Mouse (Mus musculus) midbrain, postnatal 0 days (tissue): ENCODE measurements at regions not wholly inside any gene's neighbourhood (a gene's known extent, or its start where the extent isn't known, plus 50 kb on each side); places are given as distances from the start of the nearest gene placed in this dataset.

Source experiments
- ATAC-seq: fragments of 200-750 bp; cut with Nextera tagmentation; 2 replicates; pipeline ENCODE4 v1.8.0; 2017; ENCODE audit warnings: moderate number of reproducible peaks, mild to moderate bottlenecking, moderate TSS enrichment, moderate library complexity; ENCODE audit not compliant: low FRiP score
- DNase-seq: peaks from one replicate; pipeline ENCODE4 v3.0.0-alpha.2; 2015; ENCODE audit warnings: low spot score
- H3K27ac ChIP-seq: fragments of 300-500 bp; sonication (generic); 2 replicates; pipeline ENCODE4 v1.5.1; 2014; ENCODE audit warnings: low read depth, mild to moderate bottlenecking, low read length, mixed read lengths
- H3K27me3 ChIP-seq: fragments of 300-500 bp; sonication (generic); 2 replicates; pipeline ENCODE4 v1.6.1; 2014; ENCODE audit warnings: low read length, control low read depth, mixed read lengths; ENCODE audit not compliant: insufficient read depth
- H3K36me3 ChIP-seq: fragments of 300-500 bp; sonication (generic); 2 replicates; pipeline ENCODE4 v1.6.1; 2014; ENCODE audit warnings: low read length, control low read depth, mixed read lengths; ENCODE audit not compliant: insufficient read depth
- H3K4me1 ChIP-seq: fragments of 300-500 bp; sonication (generic); 2 replicates; pipeline ENCODE4 v1.6.1; 2014; ENCODE audit warnings: mild to moderate bottlenecking, control low read depth, antibody characterized with exemption, low read length, mixed read lengths; ENCODE audit not compliant: insufficient read depth
- H3K4me2 ChIP-seq: fragments of 300-500 bp; sonication (generic); 2 replicates; pipeline ENCODE4 v1.6.1; 2014; ENCODE audit warnings: low read depth, mild to moderate bottlenecking, low read length, mixed read lengths; ENCODE audit not compliant: poor library complexity, severe bottlenecking
- H3K4me3 ChIP-seq: fragments of 300-500 bp; sonication (generic); 2 replicates; pipeline ENCODE4 v1.5.1; 2014; ENCODE audit warnings: low read depth, mild to moderate bottlenecking, low read length, moderate library complexity
- H3K9ac ChIP-seq: fragments of 300-500 bp; sonication (generic); replicated peaks from 2 replicates; pipeline ENCODE4 v1.6.1; 2014; ENCODE audit warnings: mild to moderate bottlenecking, low read length, moderate library complexity, mixed read lengths; ENCODE audit not compliant: poor library complexity, severe bottlenecking
- H3K9me3 ChIP-seq: fragments of 300-500 bp; sonication (generic); 2 replicates; pipeline ENCODE4 v1.6.1; 2016; ENCODE audit warnings: low read length, control low read depth
- CTCF ChIP-seq: IDR thresholded peaks from 2 replicates; pipeline ENCODE4 v1.5.1; 2016; ENCODE audit warnings: antibody characterized with exemption, mild to moderate bottlenecking
- WGBS: fragments of 180-500 bp; shearing (Covaris S2); extraction: QIAGEN DNeasy Blood & Tissue Kit; methylation state at CpG from one replicate; pipeline ENCODE4 v1.1.7; 2014; 5-methylcytosine and 5-hydroxymethylcytosine counted together

DNA sequence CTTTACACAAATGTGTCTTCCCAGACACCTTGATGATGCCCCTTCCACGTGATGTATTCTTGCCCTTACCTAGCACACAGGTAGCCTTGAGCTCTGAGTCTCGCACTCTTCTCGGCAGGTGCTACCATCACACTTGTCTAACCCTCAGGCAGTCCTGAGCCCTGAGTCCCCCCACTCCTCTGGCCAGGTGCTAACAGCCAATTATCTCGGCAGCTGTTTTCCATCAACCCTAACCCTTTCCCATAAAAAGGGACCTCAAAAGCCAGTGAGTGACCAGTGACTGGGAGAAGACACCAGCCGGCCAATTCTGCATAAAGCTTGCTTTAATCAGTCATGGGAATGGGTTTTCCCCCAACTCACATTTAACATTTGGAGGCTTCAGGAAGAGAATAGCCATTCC, 133.4 kb upstream of the Syt13 start:
- Histone ChIP-seq H3K27me3 (no peaks in the 10 kb centered on the region), H3K4me3 (no peak overlapping the region), H3K4me2 (no peak overlapping the region), H3K4me1 (no peaks in the 10 kb centered on the region), H3K9me3 (no peaks in the 10 kb centered on the region), H3K36me3 (no peaks in the 10 kb centered on the region), H3K9ac (no peak overlapping the region), H3K27ac (no peak overlapping the region)
- no peak for ATAC-seq
- no peak for TF ChIP-seq CTCF
- WGBS = 81% methylated on average over 5 of the region's 5 CpGs
- no peak for DNase-seq

- ATAC-seq = no peak
These were observed 132.3 kb upstream of the Syt13 start for GRCm38 (mm10) chr2:92782621-92783020.

DNA sequence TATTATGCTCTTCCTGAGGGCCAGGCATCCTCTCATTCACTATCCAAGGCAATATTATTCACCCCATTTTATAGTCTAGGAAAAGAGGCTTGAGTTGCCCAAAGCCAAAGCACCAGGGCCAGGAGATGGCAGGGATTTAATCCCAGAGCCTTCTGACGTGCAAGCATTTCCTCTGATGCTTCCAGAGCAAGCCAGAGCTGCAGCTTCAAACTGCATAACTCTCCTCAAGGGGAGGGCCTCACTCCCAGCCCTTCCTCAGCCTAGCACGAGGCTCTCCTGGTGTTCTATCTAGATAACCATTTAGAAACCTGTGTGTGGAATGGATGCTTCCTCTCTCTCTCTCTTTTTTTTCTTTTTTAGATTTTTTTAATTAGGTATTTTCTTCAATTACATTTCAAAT, 130.0 kb upstream of the Syt13 start:
- Histone ChIP-seq H3K4me3 (no peak overlapping the region), H3K36me3 (no peaks in the 10 kb centered on the region), H3K9ac (no peak overlapping the region), H3K27me3 (no peaks in the 10 kb centered on the region), H3K27ac (no peak overlapping the region), H3K9me3 (no peaks in the 10 kb centered on the region), H3K4me1 (no peaks in the 10 kb centered on the region), H3K4me2 (no peak overlapping the region)
- no peak for DNase-seq
- TF ChIP-seq CTCF = no peak
- ATAC-seq = no peak
- 41% methylated on average over 2 of the region's 2 CpGs for WGBS

More at GRCm38 (mm10) chr2:92782621-92783020, 132.3 kb upstream of the Syt13 start:
- Histone ChIP-seq H3K36me3 (no peaks in the 10 kb centered on the region), H3K9ac (no peak overlapping the region), H3K27ac (no peak overlapping the region), H3K4me1 (no peaks in the 10 kb centered on the region), H3K4me2 (no peak overlapping the region), H3K9me3 (no peaks in the 10 kb centered on the region), H3K4me3 (no peak overlapping the region), H3K27me3 (no peaks in the 10 kb centered on the region)
- 73% methylated on average over 4 of the region's 4 CpGs for WGBS
- no peak for DNase-seq
- TF ChIP-seq CTCF = no peak

GRCm38 (mm10) chr2:92787925-92788410, 126.9 kb upstream of the Syt13 start:
- H3K27ac ChIP-seq = no peak overlapping the region
- no peaks in the 10 kb centered on the region for H3K36me3 ChIP-seq
- H3K4me3 ChIP-seq = no peak overlapping the region
- no peak for TF ChIP-seq CTCF
- no peak overlapping the region for H3K9ac ChIP-seq
- no peaks in the 10 kb centered on the region for H3K4me1 ChIP-seq
- H3K4me2 ChIP-seq = no peak overlapping the region
- H3K27me3 ChIP-seq = no peaks in the 10 kb centered on the region
- WGBS = 77% methylated on average over 4 of the region's 4 CpGs
- ATAC-seq (no peak), DNase-seq (no peak)
- H3K9me3 ChIP-seq = no peaks in the 10 kb centered on the region

- no peak for TF ChIP-seq CTCF
- H3K36me3 ChIP-seq = no peaks in the 10 kb centered on the region
- no peaks in the 10 kb centered on the region for H3K9me3 ChIP-seq
- no peak overlapping the region for H3K27ac ChIP-seq
- no peak overlapping the region for H3K9ac ChIP-seq
- no peak overlapping the region for H3K4me3 ChIP-seq
- no peaks in the 10 kb centered on the region for H3K4me1 ChIP-seq
- H3K4me2 ChIP-seq = no peak overlapping the region
- 89% methylated on average over 5 of the region's 5 CpGs for WGBS
- DNase-seq (no peak), ATAC-seq (no peak)
- H3K27me3 ChIP-seq = no peaks in the 10 kb centered on the region
These were observed 126.0 kb upstream of the Syt13 start for GRCm38 (mm10) chr2:92788875-92789274.

- H3K4me1 ChIP-seq = no peaks in the 10 kb centered on the region
- no peak overlapping the region for H3K4me2 ChIP-seq
- H3K27ac ChIP-seq = no peak overlapping the region
- no peak for ATAC-seq
- H3K9ac ChIP-seq = no peak overlapping the region
- H3K9me3 ChIP-seq = no peaks in the 10 kb centered on the region
- no peaks in the 10 kb centered on the region for H3K36me3 ChIP-seq
- no peak for DNase-seq
- H3K4me3 ChIP-seq = no peak overlapping the region
- no peaks in the 10 kb centered on the region for H3K27me3 ChIP-seq
- no peak for TF ChIP-seq CTCF
- 91% methylated on average over 2 of the region's 2 CpGs for WGBS
These were observed 124.5 kb upstream of the Syt13 start for GRCm38 (mm10) chr2:92790374-92790773.
